Mouse (Mus musculus) adrenal gland, postnatal 36 days (tissue): ENCODE measurements at regions not wholly inside any gene's neighbourhood (a gene's known extent, or its start where the extent isn't known, plus 50 kb on each side); places are given as distances from the start of the nearest gene placed in this dataset.

Source experiments
- DNase-seq, 2 experiments: peaks; one replicate each; pipeline ENCODE4 v3.0.0; 2021; ENCODE audit warnings: mixed read lengths in 1 of 2

DNA sequence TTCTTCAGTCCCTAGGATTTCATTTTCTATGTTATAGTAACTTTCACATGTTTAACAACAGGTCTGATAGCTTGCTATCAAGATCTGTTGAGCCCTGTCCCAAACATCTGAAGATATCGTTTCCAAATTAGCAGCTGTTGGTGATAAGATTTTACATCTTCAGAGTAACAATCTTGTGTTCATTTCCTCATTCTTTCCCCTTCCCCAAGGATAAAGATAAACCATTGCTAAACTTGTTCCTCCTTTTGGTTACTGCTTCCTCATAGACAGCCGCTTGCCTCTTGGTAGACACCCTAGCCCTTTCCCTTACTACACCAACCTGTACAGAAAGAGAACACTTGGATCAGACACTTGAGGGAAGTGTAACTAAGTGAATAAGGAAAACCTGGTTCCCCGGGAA lies 58.6 kb downstream of the Kcnrg start:
- no peak for DNase-seq

DNA sequence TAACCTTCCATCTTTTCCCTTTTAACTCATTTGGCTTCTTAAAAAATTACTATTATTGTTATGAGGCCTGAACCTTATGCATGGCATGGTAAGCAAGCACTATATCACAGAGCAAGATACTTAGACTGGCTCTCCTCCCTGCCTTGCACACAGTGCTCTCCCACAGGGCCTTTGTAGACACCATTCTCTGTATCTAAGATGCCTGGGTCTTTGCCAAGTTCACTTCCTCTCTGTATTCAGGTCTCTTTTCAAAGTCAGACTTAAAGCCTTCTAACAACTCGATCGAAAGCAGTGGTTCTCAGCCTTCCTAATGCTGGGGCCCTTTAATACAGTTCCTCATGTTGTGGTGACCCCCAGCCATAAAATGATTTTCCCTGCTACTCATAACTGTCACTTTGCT lies 65.9 kb downstream of the Kcnrg start:
- DNase-seq: no peak

DNA sequence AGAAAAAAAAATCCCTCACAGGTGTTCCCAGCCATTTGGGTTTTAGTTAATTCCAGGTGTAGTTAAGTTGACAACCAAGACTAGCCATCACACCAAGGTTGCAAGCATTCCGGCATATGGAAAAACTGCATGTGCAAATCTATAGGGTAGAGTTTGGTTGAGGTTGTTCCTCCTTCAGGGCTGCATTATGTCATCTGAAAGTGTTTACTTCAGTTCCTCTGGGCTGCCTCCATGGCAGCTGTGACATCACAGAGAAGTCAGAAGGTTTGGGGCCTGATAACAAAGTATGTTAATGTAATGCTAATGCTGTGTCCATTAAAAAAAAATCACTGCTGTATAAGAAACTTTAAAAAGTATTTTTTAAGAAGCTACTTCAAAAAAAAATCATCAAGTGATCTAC lies 70.8 kb downstream of the Kcnrg start:
- no peak for DNase-seq

DNA sequence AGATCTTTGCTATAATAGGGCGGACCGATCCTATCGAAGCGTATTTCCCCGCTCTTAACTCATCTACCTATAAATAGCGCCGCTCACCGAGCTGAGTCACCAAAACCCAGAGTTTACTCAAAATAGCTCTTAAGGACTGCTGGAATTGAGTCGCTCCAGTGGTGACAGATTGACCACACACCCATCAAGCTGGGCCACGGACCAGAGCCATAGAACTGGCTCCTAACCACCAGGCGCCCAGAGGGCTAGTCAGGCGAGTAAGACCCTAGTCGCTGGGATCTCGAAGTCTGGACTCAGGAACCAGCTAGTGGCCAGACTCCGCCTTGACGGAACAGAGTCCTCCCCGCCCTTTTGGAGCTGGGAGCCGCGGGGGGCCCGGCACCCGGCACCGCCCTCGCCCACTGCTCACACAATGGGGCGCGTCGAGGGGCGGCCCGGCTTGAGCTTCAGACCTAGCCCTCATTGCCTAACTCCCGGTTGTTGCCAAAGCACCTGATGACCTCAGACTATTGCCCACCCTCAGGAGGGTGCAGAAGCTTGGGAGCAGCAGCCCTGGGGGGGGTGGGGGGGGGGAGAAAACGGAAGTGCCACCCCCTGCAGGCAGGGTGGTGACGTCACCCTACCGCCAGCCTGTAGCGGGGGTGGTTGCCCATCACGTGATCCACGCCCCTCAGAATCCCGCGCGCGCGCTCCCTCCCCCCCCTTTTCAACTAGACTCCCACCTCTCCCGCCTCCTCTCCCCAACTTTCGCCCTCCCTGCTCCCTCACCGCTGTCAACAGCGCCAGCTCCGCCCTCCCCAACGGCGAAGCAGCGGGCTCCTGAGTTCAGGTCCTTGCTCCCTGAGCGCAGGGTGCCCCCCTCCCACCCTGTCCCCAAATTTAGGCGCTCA lies 73.8 kb downstream of the Kcnrg start:
- peak; percentile 92 to 96 for DNase-seq

DNA sequence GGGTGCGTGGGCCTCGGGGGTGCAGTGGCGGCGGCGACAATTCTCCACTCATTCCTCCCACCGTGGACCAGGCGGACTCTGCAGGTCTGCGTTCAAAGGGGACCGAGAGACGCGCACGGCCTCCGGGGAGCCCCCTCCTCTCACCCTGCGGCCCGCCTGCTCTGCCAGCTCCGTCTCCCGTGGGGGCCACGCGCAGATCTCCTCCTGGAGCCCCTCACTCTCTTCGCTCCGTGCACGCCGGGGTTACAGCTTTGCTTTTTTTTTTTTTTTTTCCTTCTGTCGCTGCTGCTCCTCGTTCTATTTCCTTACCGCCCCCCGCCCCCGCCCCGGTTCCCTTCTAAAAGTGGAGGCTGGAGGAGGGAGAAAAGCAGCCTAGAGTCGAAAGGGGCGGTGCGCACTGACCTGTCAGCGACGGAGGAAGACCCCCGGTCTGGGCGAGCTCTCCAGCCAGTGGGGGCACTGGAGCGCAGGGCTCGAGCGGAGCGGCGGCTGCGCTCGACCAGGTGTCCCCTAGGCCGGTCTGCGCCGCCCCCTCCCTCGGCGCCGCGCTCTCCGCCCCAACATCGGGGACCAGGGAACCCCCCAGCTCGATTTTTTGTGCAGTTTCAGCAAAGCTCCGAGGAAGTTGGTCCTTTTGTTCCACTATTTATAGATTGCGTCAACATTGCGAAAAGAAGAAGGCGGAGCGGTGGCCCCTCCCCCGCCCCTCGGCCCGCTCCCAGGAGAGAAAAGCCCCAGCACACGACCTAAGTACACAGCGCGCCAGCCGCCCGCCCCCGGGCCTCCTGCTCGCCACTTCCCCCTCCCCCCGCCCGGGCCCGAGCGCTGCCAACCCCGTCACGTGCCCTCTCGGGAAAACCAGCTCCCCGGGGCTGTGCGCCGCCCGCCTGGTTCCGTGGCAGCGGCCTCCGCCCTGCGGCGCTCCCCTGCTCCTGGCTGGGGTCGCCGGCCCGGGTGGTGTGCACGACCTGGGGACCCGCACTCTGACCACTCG lies 74.7 kb downstream of the Kcnrg start:
- peak; percentile 95 to 97 for DNase-seq

DNA sequence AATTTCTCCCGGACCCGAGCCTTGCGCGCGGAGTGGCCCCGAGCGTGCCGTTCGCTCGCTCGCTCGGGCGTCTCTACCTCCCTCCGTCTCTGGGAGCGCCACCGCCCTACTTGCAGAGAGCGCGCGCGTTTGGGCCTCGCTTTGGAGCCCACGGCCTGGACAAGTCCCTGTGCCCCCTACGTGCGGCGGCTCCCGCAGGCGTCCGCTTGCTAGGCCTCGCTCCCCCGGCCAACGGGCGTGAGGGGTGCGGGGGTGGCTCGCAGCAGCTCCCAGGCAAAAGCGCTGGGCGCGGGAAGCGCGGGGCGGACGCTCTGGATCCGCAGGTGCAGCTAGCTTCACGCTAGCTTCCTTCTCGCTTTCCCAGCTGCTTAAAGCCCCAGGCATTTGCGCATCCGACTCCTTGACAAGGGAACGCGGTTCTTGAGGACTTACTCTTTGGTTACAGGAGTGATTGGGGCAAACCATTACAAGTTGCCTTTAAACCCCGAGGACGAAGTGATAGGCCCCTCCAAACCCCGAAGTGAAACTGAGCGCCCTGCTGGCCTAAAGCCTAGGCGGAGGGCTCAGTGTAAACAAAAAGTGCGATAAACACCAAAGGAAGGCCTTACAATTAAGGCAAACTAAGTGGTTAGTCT lies 75.6 kb downstream of the Kcnrg start:
- DNase-seq: peak; percentile 71 to 77

DNA sequence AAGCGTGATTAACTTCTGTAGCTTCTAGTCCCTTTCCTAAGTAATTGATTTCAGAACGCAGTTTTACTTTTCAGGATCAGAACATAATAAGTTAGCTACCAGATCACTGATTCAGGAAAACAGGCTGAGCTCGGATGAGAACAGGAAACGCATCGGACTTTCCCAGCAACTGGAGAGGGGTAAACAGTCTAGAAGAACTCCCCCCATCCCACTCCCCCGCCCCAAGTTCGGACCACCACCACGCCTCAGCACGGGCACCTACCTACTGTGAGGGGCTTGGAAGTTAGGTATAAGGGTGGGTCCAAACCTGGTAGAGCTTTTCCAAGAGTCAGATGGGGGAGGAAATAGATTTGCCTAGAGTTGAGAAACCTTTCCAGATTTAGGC lies 76.1 kb downstream of the Kcnrg start:
- peak in 1 of 2 experiments; percentile 25 for DNase-seq

DNA sequence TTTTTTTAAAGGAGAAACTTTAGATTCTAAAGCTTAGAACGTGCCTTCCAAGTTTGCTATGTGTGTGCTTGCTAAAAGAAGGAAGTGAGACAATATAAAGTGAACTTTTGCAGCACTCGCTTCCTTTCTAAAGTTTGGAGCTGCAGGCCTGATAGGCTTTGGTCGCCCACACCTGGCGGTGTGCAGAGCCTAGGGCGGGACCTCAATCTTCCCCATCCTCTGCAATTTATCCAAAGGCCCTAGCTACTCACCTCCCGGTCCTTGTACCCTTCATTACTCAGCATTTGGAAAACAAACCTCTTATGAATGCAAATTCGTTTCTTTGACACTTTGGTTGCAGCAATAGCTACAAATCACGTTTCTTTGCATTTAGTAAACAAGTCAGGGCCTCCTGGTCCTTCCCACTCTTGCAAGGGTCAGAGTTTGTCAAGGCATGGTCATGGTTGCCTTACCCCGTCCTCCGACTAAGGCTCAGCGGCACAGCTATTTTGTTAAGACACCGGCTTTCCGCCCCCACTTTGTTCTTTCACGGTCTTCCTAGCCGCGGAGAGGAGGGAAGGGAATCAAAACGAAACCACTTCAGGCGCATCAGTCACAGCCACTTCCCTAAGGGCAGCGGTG lies 76.6 kb downstream of the Kcnrg start:
- peak; percentile 31 to 40 for DNase-seq

DNA sequence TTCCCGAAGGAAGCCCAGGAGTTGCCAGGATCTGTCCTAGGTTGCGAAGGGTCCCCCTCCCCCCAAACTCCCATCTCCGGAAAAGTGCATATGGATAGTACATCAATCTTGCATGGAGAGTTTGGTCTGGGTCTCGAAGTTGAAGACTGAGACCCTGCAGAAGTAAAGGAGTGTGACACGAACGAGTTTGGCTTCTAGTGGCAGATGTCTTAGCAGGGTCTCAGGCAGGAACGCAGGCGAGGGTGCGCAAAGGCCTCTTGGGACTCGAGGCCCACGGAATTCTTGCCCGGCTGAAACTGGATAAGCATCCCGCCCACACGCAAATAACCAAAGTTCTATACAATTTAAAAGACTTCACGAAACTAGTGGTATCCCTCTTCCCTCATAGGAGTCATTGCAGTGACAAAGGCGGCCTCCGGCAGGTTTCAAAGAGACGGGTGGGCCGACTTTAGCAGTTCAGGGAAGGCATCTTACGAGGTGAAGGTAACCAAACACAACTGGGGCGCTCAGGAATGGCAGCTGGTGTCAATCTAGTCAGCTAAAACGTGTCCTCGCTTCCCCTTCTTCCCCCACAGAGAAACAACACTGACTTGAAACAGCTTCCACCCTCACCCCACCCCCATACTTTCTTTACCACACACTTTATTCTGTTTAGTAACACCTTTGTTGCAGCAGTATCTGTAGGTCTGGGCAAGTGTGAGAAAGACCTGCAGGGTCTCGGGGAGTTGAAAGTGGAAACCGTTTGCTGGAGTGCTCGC lies 77.4 kb downstream of the Kcnrg start:
- DNase-seq: no peak

DNA sequence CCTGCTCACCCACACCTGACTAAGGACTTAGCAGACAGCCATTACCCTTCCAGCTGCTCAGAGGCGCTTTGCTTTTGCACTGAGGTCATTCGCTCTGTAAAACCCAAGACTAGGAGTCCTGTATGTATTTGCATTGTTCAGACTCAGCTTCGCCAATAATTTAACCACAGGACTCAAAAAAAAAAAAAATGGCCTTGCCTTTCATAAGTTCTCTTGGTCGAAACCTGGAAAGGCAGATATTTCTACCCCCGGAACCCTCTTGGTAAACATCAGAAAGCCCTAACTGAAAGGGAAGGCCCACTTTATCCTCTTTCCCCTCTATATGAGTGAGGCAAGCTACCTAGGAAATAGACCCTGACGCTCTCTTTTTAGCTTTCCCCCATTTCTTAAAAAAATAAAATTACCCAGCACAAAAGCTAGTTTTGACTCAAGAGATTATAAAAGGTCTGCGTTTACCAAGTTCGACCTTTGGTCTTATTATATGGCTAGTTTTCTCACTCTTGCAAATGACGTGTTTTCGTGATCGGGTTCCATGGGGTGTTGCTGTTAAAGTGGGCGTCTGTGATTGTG lies 78.1 kb downstream of the Kcnrg start:
- DNase-seq: no peak

DNA sequence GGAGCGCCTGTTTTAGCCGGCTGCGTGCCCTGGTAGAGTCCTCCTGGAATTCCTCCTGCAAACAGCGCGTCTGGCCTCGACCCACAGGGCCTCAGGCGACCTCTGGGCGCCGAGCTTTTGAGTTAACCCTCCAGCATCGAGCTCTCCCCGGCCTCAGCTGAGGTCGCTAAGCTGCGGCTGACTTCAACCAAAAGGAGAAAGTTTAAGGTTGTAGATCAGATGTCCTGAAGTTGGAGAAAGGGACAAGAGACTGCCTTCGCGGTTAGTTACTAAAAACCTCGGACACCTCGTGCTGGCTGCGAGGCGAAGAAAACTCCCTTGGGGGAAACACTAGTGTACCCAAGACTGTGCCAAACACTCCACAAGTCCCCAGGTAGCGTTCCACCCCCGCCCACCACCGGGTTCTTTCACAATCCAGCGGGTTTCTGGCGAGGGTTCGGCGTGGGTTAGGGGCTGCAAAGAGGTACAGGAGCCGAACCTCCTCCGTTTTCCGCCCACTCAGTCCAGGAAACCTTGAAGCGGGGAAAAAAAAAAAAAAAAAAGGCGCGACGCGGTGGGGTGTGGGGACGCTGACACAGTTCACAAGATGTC lies 78.9 kb downstream of the Kcnrg start:
- peak in 1 of 2 experiments; percentile 36 for DNase-seq

DNA sequence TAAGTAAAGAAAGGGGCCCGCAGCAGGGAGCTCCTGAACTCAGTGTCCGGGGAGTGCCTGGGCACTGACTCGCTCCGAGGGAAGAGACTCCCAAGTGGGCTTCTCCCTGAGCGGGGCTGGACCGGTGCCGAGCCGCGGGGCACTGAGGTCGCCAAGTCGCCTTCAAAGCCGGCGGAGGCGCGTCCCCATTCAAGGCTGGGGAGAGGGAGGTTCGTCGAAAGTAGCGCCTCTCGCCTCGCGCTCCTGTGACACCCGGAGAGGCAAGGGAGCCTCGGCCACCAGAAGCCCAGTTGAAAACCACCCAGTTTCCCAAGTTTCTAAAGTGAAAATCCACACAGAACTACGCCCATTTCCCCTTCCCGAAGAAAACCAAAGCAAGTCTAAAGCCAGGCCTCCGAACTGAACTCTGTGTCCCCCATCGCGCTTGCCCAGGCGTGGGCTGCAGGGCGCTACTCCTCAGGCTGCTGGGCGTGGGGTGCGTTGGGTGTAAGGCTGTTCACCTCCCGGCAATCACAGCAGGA lies 79.6 kb downstream of the Kcnrg start:
- DNase-seq: peak; percentile 59 to 67

DNA sequence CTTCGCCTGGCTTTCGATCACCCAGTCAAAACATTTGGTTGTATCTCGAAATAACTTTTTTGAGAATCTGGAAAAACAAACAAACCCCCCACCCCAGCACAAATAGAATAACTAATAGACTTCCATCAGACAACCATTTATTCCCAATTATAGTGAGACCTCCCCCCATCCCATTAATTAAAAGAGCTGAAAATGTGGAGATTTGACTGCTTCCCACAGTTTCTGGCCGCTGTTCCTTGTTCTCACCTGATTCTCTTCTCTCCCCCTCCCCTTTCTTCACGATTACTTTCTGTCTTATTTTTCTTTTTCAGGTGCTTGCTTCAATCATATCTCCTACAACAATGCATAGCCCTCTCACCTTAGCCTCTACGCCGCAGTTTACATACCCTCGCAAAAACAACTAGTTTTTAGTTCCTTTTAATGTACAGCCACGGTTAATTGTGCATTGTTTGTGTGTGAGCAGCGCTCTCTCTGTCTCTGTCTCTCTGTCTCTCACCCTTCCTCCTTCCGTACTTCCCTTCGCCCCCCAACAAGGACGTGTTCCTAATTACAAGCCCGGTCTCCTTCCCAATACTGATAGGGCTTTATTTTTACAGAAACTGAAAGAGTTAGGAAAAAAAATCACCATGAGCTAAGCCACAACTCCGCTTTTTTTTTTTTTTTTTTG lies 80.2 kb downstream of the Kcnrg start:
- no peak for DNase-seq

DNA sequence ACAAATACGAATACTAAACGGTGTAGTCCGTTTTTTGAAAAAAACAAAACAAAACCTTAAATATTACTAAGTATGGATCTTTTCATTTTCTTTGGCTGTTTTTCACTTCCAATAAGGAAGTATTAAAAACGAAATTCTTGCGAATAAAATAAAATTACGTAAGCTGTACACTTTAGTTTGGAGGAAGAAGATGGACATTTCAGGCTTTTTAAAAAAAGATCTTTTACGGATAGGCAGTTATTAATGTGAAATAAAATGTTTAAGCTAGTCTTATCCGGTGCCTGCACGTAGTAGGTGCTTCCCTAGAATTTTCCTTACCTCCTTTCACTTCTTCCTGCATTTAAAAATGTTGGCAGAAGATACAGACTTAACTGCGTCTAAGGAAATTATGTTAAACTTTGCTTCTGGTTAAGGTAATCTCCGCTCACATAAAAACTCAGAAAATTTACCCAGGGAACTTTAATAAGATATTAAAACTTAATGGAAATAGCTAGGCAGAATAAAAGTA lies 80.8 kb downstream of the Kcnrg start:
- no peak for DNase-seq

DNA sequence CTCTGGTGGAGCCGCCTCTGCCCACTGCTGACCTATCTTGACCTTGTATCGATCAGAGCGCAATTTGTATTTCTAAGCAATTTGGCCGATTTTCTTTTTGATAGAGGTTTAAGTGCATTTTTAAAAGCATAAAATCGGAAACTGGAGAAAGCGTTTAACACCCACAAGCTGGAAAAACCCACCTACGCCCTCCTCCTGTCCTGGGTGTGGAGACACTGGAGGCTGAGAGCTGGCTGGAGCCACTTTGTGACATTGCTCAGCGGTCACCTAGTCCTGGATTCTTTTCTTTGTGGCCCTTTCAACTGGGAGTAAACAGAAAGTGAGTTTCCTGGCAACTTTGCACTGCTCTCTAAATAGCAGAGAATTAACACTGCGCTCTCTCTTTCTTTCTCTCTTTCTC lies 81.4 kb downstream of the Kcnrg start:
- no peak for DNase-seq

DNA sequence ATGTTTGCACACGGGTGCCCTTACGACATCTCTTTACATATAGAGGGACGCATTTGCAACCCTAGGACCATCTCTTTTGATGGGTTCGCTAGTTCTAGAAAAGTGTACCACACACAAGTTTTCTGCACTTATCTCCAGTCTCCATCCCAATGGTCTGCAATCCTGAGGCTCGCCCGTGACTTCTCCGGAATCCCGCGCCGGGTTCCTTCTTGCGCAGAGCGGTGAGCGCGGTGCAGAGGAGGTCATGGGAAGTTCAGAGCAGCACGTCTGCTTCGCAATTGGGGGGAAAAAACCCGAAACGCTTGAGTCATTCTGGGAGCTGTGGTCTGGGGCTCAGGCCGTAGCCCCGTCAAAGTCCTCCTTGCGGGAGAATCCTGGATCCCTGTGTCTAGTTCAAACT lies 82.0 kb downstream of the Kcnrg start:
- peak in 1 of 2 experiments; percentile 26 for DNase-seq

DNA sequence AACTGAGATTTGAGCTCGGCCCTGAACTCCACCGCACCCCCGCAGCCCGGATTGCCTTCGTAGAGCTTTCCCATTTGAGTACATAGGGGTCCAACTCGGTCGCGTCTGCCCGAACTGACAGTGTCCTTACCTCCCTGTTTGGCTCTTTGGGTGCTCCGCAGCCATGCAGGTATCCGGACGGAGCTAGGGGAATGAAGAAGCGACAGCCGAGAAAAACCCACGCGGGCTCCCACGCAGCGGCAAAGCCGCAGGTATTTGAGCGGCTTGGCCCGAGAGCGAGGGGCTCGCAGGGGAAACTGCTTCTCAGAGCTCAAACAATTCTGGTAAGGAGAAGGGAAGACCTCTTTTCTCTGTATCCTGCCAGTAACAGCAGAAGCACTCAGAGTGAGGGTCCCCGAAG lies 82.5 kb downstream of the Kcnrg start:
- no peak for DNase-seq

DNA sequence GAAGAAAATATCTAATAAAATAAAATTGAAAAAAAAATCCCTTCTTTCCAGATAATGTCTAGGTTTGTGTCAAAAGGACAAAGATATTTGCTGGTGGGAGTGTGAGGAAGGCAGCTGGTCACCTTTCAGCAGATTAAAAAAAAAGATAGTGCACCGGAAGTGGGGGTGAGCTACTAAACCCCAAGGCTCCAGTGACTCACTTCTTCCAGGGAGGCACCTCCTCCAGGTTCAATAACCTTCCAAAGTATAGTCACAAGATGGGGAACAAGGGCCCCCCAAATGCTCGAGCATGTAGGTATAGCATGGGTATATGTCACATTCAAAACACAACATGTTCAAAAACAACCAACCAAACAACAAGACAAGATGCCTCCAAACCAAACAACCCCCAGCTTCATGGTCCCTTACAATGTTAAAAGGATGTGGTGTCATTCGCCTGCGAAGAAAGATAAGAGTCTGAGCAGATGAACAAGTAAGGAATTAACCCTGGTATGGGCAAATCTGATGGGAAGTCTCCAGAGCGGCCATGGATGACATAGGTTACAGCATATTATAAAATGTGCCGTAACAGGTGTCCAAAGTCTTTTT lies 84.6 kb downstream of the Kcnrg start:
- DNase-seq: no peak

DNA sequence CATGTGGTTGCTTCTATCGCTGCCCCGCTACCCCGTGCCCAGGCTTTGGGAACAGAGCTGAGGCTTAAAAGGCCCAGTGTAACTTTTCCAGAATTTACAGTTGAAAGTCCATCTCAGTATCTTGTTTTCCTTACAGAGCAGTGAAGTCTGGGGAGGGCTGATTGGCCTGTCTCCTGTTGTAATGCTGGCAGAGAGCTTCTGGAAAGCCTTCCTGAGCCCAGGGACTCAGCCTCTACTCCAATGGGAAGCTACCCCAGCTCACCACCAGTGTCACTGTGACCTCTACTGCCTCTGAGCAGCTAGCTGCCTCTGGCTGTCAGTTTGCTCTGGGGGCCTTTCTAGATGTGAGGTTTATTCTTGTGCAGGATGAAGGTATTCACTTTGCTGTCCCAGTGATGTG lies 87.5 kb downstream of the Kcnrg start:
- DNase-seq: no peak
